Mouse (Mus musculus) midbrain, embryonic 16.5 days (tissue): ENCODE measurements around the gene Acox1. TPM values are rescaled to one million over a fixed set of nuclear protein-coding genes. Genes with fewer than 3 reads are reported as not detected.
A peak's percentile ranks its signal among the peaks of the same experiment; 100 is the strongest.

Experiments
- ATAC-seq: fragments of 200-750 bp; cut with Nextera tagmentation; 2 replicates; pipeline ENCODE4 v1.8.0; 2017; ENCODE audit warnings: moderate TSS enrichment
- H3K27ac ChIP-seq: fragments of 300-500 bp; sonication (generic); 2 replicates; pipeline ENCODE4 v1.5.1; 2014; ENCODE audit warnings: mild to moderate bottlenecking, low read length, mixed read lengths
- H3K27me3 ChIP-seq: fragments of 300-500 bp; sonication (generic); 2 replicates; pipeline ENCODE4 v1.6.1; 2014; ENCODE audit warnings: low read depth, low read length, mixed read lengths; ENCODE audit not compliant: control insufficient read depth, insufficient read depth
- H3K36me3 ChIP-seq: fragments of 300-500 bp; sonication (generic); 2 replicates; pipeline ENCODE4 v1.6.1; 2014; ENCODE audit warnings: mild to moderate bottlenecking, low read length, moderate library complexity, mixed read lengths; ENCODE audit not compliant: control insufficient read depth, insufficient read depth
- H3K4me1 ChIP-seq: fragments of 300-500 bp; sonication (generic); 2 replicates; pipeline ENCODE4 v1.6.1; 2014; ENCODE audit warnings: mild to moderate bottlenecking, low read length, mixed read lengths; ENCODE audit not compliant: control insufficient read depth, insufficient read depth
- H3K4me2 ChIP-seq: fragments of 300-500 bp; sonication (generic); 2 replicates; pipeline ENCODE4 v1.6.1; 2014; ENCODE audit warnings: mild to moderate bottlenecking, low read length, mixed read lengths
- H3K4me3 ChIP-seq: fragments of 300-500 bp; sonication (generic); 2 replicates; pipeline ENCODE4 v1.5.1; 2014; ENCODE audit warnings: low read depth, mild to moderate bottlenecking, low read length, moderate library complexity, mixed read lengths
- H3K9ac ChIP-seq: fragments of 300-500 bp; sonication (generic); 2 replicates; pipeline ENCODE4 v1.6.1; 2014; ENCODE audit warnings: low read depth, low read length, mixed read lengths
- H3K9me3 ChIP-seq: fragments of 300-500 bp; sonication (generic); replicated peaks from 2 replicates; pipeline ENCODE4 v1.6.1; 2014; ENCODE audit warnings: mild to moderate bottlenecking, low read length, mixed read lengths; ENCODE audit not compliant: control insufficient read depth, poor library complexity, severe bottlenecking
- WGBS: fragments of 180-500 bp; shearing (Covaris S2); extraction: QIAGEN DNeasy Blood & Tissue Kit; methylation state at CpG from one replicate; pipeline ENCODE4 v1.1.7; 2014; 5-methylcytosine and 5-hydroxymethylcytosine counted together
- polyA plus RNA-seq: library from polyadenylated mRNA; unstranded; fragments of >200 nt; fragmentation: Nextera tagmentation; extraction: Ambion mirVana; gene quantifications from 2 replicates; pipeline ENCODE4 v1.2.1, GENCODE M21; 2015

Gene Acox1
- polyA plus RNA-seq = 64.0 and 71.5 TPM in 2 replicates

- no peaks in the 10 kb centered on the region for H3K9me3 ChIP-seq
- peak; percentile 97 for ATAC-seq
- H3K9ac ChIP-seq = peak within 1 kb of the TSS; percentile 92
- peak within 1 kb of the TSS; percentile 80 for H3K4me3 ChIP-seq
- H3K36me3 ChIP-seq = peaks cover 12% of the 10 kb centered on the region
- peak within 1 kb of the TSS; percentile 68 for H3K4me2 ChIP-seq
- H3K27ac ChIP-seq = peak within 1 kb of the TSS; percentile 99
- H3K4me1 ChIP-seq = peaks cover 34% of the 10 kb centered on the region
- under 1% methylated on average over 62 of the region's 62 CpGs for WGBS
- H3K27me3 ChIP-seq = no peaks in the 10 kb centered on the region
Observed at GRCm38 (mm10) chr11:116198639-116199531, at the start of gene Acox1, which contains the start of gene Ten1. Gene Acox1, minus strand, starts transcription at chr11:116199045. Gene Ten1, plus strand, starts transcription at chr11:116198855.

GRCm38 (mm10) chr11:116247502-116248222, 48.8 kb upstream of the Acox1 start:
- H3K4me3 ChIP-seq = no peak overlapping the region
- no peaks in the 10 kb centered on the region for H3K9me3 ChIP-seq
- no peak overlapping the region for H3K4me2 ChIP-seq
- H3K36me3 ChIP-seq = peaks cover 65% of the 10 kb centered on the region
- 88% methylated on average over 14 of the region's 14 CpGs for WGBS
- H3K27me3 ChIP-seq = no peaks in the 10 kb centered on the region
- no peak overlapping the region for H3K27ac ChIP-seq
- H3K4me1 ChIP-seq = no peaks in the 10 kb centered on the region
- H3K9ac ChIP-seq = no peak overlapping the region
- ATAC-seq = no peak

- H3K4me1 ChIP-seq = no peaks in the 10 kb centered on the region
- no peaks in the 10 kb centered on the region for H3K9me3 ChIP-seq
- no peak for ATAC-seq
- H3K27ac ChIP-seq = no peak overlapping the region
- 73% methylated on average over 6 of the region's 6 CpGs for WGBS
- no peak overlapping the region for H3K4me2 ChIP-seq
- no peak overlapping the region for H3K9ac ChIP-seq
- no peaks in the 10 kb centered on the region for H3K27me3 ChIP-seq
- no peak overlapping the region for H3K4me3 ChIP-seq
- peaks cover 46% of the 10 kb centered on the region for H3K36me3 ChIP-seq
Observed at GRCm38 (mm10) chr11:116245616-116246015, 46.8 kb upstream of the Acox1 start.

- H3K27me3 ChIP-seq = no peaks in the 10 kb centered on the region
- no peaks in the 10 kb centered on the region for H3K4me1 ChIP-seq
- 89% methylated on average over 8 of the region's 8 CpGs for WGBS
- no peak for ATAC-seq
- no peak overlapping the region for H3K27ac ChIP-seq
- H3K4me2 ChIP-seq = no peak overlapping the region
- no peaks in the 10 kb centered on the region for H3K9me3 ChIP-seq
- H3K4me3 ChIP-seq = no peak overlapping the region
- no peak overlapping the region for H3K9ac ChIP-seq
- H3K36me3 ChIP-seq = peaks cover 39% of the 10 kb centered on the region
Observed at GRCm38 (mm10) chr11:116244580-116244979, 45.7 kb upstream of the Acox1 start.

- no peak for ATAC-seq
- H3K4me1 ChIP-seq = no peaks in the 10 kb centered on the region
- H3K27me3 ChIP-seq = peaks cover 11% of the 10 kb centered on the region; the same call in 1 of the 2 replicates
- peaks cover 24% of the 10 kb centered on the region for H3K36me3 ChIP-seq
- H3K4me3 ChIP-seq = no peak overlapping the region
- no peaks in the 10 kb centered on the region for H3K9me3 ChIP-seq
- no peak overlapping the region for H3K9ac ChIP-seq
- H3K27ac ChIP-seq = no peak overlapping the region
- H3K4me2 ChIP-seq = no peak overlapping the region
- 53% methylated on average over 12 of the region's 12 CpGs for WGBS
Observed at GRCm38 (mm10) chr11:116241744-116242235, 42.9 kb upstream of the Acox1 start.

DNA sequence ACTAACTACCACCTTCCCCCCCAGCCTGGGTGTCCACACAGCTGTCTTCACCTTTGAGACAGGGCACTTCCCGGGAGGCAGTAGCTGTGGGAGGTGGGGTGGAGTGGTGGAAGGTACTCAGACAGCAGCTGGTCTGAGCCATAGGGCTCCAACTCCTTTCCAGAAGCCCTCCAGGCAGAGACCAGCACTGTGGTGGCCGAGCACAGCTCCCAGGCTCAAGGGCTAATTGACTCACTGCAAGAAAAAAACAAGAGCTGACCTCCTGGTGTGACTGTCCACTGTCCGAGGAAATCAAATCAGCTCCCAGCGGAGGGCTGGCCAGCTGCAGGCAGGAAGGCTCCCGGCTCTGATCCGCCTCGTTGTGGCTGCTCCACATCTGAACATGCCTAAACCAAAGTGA, 41.0 kb upstream of the Acox1 start:
- Histone ChIP-seq H3K27me3 (peaks cover 11% of the 10 kb centered on the region; the same call in 1 of the 2 replicates), H3K4me2 (no peak overlapping the region), H3K4me3 (no peak overlapping the region), H3K27ac (no peak overlapping the region), H3K9ac (no peak overlapping the region), H3K9me3 (no peaks in the 10 kb centered on the region), H3K36me3 (peaks cover 5% of the 10 kb centered on the region), H3K4me1 (no peaks in the 10 kb centered on the region)
- ATAC-seq = no peak
- 9% methylated on average over 7 of the region's 7 CpGs for WGBS

- WGBS = 14% methylated on average over 29 of the region's 31 CpGs
- ATAC-seq = no peak
- no peak within 1 kb of the TSS for H3K9ac ChIP-seq
Observed at GRCm38 (mm10) chr11:116237742-116238395, 39.0 kb upstream of the Acox1 start, which contains the start of gene Evpl. Gene Evpl, minus strand, starts transcription at chr11:116238077.

GRCm38 (mm10) chr11:116234901-116235300, 36.1 kb upstream of the Acox1 start:
- Histone ChIP-seq H3K9ac (no peak overlapping the region), H3K36me3 (no peaks in the 10 kb centered on the region), H3K27ac (no peak overlapping the region), H3K4me1 (no peaks in the 10 kb centered on the region), H3K4me3 (no peak overlapping the region), H3K9me3 (no peaks in the 10 kb centered on the region), H3K4me2 (no peak overlapping the region), H3K27me3 (peaks cover 11% of the 10 kb centered on the region; the same call in 1 of the 2 replicates)
- ATAC-seq = no peak
- 85% methylated on average over 8 of the region's 8 CpGs for WGBS

More at GRCm38 (mm10) chr11:116237742-116238395, 39.0 kb upstream of the Acox1 start, which contains the start of gene Evpl:
- H3K9me3 ChIP-seq = no peaks in the 10 kb centered on the region
- H3K36me3 ChIP-seq = no peaks in the 10 kb centered on the region
- no peak within 1 kb of the TSS for H3K4me3 ChIP-seq
- peak within 1 kb of the TSS; percentile 19; the same call in 1 of the 2 replicates for H3K4me2 ChIP-seq
- no peak within 1 kb of the TSS for H3K27ac ChIP-seq
- H3K27me3 ChIP-seq = peaks cover 11% of the 10 kb centered on the region; the same call in 1 of the 2 replicates
- H3K4me1 ChIP-seq = no peaks in the 10 kb centered on the region
